Mouse (Mus musculus) cortical plate, adult 2 months (tissue): ENCODE results near the gene Med28.

Experiments
- CTCF ChIP-seq: fragments of 200-500 bp; IDR thresholded peaks from 2 replicates; pipeline ENCODE4 v1.5.1; 2011; ENCODE audit warnings: mild to moderate bottlenecking, control low read depth, low read length; ENCODE audit not compliant: insufficient read depth; ENCODE audit errors: extremely low read depth
- POLR2A ChIP-seq: fragments of 200-500 bp; IDR thresholded peaks from 2 replicates; pipeline ENCODE4 v1.6.1; 2011; ENCODE audit warnings: mild to moderate bottlenecking, low read length, control low read depth; ENCODE audit not compliant: insufficient read depth; ENCODE audit errors: extremely low read depth

- TF ChIP-seq POLR2A (no peak), CTCF (no peak)
These were observed 15.1 kb downstream of the Med28 start for GRCm38 (mm10) chr5:45535177-45535576.
